Mouse (Mus musculus) embryonic stem cell, embryonic (primary cell): ENCODE data around the gene Cstf3.
"Not testable (repeated sequence)": the region's sequence is repeated elsewhere in the genome, so short reads cannot be mapped to it uniquely, and the experiment has no call there.

Source experiments
- CTCF ChIA-PET, 4 experiments: fragments of 300-600 bp in 2 of 4; fragments of 350-600 bp in 2 of 4; sonication (Branson Sonifier 250); formaldehyde crosslinking; loops; one replicate each; lab custom pipeline; 2022; ENCODE audit warnings: inconsistent platforms in 2 of 4; lab: Charles Lee
- POLR2A ChIA-PET, 4 experiments: fragments of 300-600 bp in 2 of 4; fragments of 350-600 bp in 2 of 4; sonication (Branson Sonifier 250); formaldehyde crosslinking; loops; one replicate each; lab custom pipeline; 2022; ENCODE audit warnings: antibody characterized with exemption in 4 of 4, inconsistent platforms in 1 of 4; lab: Charles Lee

Cstf3 gene

DNA sequence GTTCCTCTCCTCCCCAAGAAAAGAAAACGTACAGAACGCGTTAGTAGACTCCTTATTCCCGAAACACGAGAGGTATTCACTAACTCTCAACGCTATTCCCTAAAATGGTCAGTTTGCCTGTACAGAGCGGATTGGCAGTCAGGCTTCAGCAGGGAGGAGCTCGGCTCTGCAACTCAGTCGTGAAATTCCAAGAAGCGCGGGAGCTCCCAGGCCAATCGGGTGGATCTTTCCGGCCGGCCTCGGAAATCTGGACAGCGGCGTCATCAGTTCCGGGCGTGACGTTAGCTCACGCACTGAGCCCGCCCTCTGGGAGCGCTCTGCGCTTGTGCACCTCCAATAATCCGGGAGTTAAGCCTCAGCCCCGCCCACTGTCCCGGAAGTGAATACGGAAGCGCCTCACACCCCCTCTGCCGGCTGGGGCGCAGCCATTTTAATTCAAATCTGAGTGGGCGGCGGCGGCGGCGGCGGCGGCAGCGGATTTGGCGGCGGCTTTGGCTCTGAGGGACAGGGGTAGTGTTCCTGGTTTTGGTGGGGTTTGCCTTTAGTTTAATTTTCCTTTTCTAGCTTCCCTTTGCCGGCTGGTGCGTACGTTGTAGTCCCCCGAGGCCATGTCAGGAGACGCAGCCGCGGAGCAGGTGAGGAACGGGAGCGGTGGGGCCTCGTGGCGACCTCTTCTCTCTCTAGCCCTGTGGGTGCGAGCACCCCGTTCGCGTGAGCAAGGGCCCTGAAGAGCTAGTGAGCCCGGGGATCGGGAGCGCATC lies at the start of gene Cstf3:
Gene Cstf3, plus strand, starts transcription at position 456 of the 761 bp plus-strand sequence.
- POLR2A ChIA-PET, result interaction anchor here (0.6 to 12.3 kb wide), 156 partner anchors 8 to 1517 kb away, joined by 3 to 227 read pairs (median 4); partner anchors contain the start of genes A930018P22Rik (in 3 of the 4), Depdc7 (in 3 of the 4), Hipk3 (in 3 of the 4) and Tcp11l1 (in 2 of the 4)
- CTCF ChIA-PET, result interaction anchor here in 2 of 4 experiments (0.6 to 1.5 kb wide), 5 partner anchors 13 to 209 kb away, joined by 3 to 20 read pairs (median 4); no protein-coding TSS in a partner anchor

DNA sequence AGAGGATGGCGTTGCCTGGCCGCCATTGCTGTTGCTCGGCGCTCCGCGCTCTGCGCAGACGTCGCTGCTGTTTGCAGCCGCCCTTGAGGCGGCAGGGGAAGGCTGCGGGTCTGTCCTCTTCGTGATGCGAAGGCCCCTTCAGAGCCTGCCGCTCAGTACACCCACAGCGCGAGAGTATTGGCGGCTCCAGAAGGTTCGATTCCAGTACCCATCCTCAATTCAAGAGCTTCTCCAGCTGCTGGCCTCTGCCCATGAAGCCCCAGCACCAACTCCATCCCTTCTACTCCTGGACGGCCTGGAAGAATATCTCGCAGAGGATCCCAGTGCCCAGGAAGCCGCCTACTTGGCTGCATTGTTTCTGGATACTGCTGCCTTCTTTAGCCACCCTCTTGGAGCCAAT lies 33.6 kb upstream of the Cstf3 start:
- CTCF ChIA-PET, result not testable (repeated sequence)
- POLR2A ChIA-PET, result interaction anchor here in 3 of 4 experiments (0.6 to 4.5 kb wide), 6 partner anchors 7 to 64 kb away, joined by 3 to 34 read pairs (median 4); partner anchors contain the start of gene Cstf3 (in 2 of the 3)

- POLR2A ChIA-PET, result interaction anchor here (0.6 to 4.5 kb wide), 11 partner anchors 8 to 259 kb away, joined by 3 to 34 read pairs (median 6); partner anchors contain the start of genes Cstf3 (in 3 of the 4) and Qser1 (in 1 of the 4)
Observed at GRCm38 (mm10) chr2:104557722-104558121, 32.6 kb upstream of the Cstf3 start.

DNA sequence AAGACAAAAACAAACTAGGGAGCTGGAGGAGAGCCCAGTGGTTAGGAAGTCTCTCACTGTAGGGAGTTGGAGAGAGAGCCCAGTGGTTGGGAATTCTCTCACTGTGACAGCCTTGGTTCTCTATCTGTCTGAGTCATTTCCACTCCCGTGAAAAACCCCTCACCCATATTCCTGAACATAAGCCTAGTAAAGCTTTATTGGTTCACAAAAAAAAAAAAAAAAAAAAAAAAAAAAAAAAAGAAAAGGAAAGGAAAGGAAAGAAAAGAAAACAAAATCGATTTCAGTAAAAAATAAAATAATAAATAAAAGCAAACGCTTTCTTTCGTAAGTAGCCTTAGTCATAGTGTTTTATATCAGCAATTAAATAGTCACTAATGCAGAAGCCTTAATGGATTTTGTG lies 32.0 kb upstream of the Cstf3 start:
- POLR2A ChIA-PET, result interaction anchor here (0.6 to 4.5 kb wide), 20 partner anchors 9 to 258 kb away, joined by 3 to 34 read pairs (median 4); partner anchors contain the start of genes Cstf3 (in 3 of the 4) and Qser1 (in 1 of the 4)
- CTCF ChIA-PET, result no interaction called here

More at GRCm38 (mm10) chr2:104557722-104558121, 32.6 kb upstream of the Cstf3 start:
- CTCF ChIA-PET, result no interaction called here

DNA sequence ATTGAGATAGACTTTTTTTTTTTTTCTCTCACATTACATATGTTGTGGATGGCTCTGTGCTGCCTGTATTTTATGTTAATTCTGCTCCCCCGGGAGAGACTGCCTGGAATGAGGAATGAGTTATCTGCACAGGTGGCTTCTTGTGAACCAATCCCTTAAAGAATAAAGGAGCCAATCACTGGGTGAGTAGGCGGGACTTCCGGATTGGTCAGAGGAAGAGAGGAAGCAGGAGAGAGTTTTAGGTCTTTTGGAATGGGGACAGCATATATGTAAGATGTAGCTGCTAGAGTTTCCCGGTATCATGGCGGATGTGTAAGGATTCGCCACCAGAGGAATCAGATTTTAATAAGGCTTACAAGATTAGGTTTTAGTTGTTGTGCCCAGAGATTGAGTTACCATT lies 31.4 kb upstream of the Cstf3 start:
- POLR2A ChIA-PET, result interaction anchor here in 3 of 4 experiments (0.6 to 4.5 kb wide), 24 partner anchors 9 to 359 kb away, joined by 3 to 34 read pairs (median 4); partner anchors contain the start of gene Cstf3 (in 2 of the 3)
- CTCF ChIA-PET, result no interaction called here

- POLR2A ChIA-PET, result interaction anchor here in 3 of 4 experiments (0.6 to 4.5 kb wide), 25 partner anchors 8 to 383 kb away, joined by 3 to 34 read pairs (median 4); partner anchors contain the start of gene Cstf3 (in 2 of the 3)
- CTCF ChIA-PET, result no interaction called here
Observed at GRCm38 (mm10) chr2:104559591-104560380, 30.5 kb upstream of the Cstf3 start.

DNA sequence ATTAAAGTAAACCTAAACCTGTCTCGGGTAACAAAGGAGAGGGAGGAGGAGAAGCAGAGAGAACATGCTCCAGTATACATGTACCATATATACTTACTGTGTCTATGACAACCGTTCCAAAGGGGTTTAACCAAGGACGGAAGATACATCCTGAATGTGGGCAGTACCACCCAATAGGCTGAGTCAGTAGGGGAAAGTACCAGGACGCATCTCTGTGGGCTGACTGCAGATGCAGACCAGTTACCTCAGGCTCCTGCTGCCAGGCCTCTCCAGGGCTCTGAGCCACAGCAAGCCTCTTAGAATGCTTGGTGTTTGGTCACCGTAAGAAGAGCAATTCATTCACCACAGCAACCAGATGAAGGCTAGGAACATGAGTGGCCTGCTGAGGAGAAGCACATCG lies 28.9 kb upstream of the Cstf3 start:
- CTCF ChIA-PET, result no interaction called here
- POLR2A ChIA-PET, result interaction anchor here in 3 of 4 experiments (1.0 to 2.3 kb wide), 7 partner anchors 7 to 67 kb away, joined by 3 to 8 read pairs (median 5); partner anchors contain the start of genes Cstf3 (in 2 of the 3) and Hipk3 (in 1 of the 3)

DNA sequence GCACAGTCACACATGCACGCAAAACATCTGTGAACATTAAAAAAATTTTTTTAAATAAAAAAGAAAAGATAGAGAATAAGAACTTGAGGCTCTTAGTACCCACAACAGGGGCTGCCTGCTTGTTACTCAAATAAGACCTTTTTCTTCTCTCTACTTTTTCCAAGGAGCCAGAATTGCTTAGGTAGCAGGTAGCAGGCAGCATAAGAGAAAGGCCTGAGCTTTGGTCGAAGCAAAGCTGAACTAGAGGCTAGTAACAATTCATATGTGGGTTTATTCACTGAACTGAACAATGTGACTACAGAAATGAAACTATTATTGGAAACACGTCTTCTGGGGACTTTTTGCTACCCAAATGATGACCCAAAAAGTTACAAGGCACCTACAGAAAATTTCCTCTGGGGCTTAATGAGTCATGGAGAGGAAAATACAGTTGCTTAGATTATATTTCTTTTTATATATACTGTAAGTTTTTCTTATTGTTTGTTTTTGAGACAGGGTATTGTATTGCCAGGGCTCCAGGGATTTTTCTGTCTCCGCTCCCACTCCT lies 28.3 kb upstream of the Cstf3 start:
- POLR2A ChIA-PET, result interaction anchor here in 3 of 4 experiments (0.5 to 2.3 kb wide), 10 partner anchors 8 to 216 kb away, joined by 3 to 8 read pairs (median 5); partner anchors contain the start of genes Cstf3 (in 2 of the 3) and Hipk3 (in 1 of the 3)
- CTCF ChIA-PET, result no interaction called here

DNA sequence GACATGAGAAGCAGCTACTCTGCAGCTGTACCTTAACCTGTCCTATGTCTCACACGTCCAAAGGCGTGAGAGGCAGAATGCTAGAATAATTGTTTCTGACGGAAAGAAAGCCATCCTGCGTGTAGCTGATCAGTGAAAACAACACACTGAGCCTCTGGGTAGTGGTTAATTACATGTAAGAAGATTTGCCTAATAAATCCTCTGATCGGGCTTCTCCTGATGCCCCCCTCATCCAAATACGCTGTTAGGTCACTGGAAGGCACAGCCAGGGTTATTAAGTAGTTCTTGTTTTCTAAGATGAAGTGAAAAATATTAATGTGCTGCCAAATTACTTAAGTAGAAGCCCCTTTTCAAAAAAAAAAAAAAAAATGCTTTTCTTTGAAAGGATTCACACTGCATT lies 18.3 kb upstream of the Cstf3 start:
- ChIA-PET POLR2A (interaction anchor here in 3 of 4 experiments (0.7 to 11.7 kb wide), 10 partner anchors 10 to 158 kb away, joined by 3 to 133 read pairs (median 6); partner anchors contain the start of gene Cstf3 (in 2 of the 3)), CTCF (no interaction called here)

- ChIA-PET POLR2A (interaction anchor here in 2 of 4 experiments (0.6 to 11.7 kb wide), 5 partner anchors 11 to 93 kb away, joined by 3 to 133 read pairs (median 4); partner anchors contain the start of gene Cstf3 (in 1 of the 2)), CTCF (no interaction called here)
Observed at GRCm38 (mm10) chr2:104576216-104576615, 14.1 kb upstream of the Cstf3 start.

- ChIA-PET POLR2A (interaction anchor here in 3 of 4 experiments (0.6 to 11.7 kb wide), 13 partner anchors 10 to 133 kb away, joined by 3 to 133 read pairs (median 5); partner anchors contain the start of gene Cstf3 (in 2 of the 3)), CTCF (no interaction called here)
Observed at GRCm38 (mm10) chr2:104578021-104578420, 12.3 kb upstream of the Cstf3 start.

GRCm38 (mm10) chr2:104578836-104579604 lies 11.3 kb upstream of the Cstf3 start:
- POLR2A ChIA-PET, result interaction anchor here in 3 of 4 experiments (1.0 to 11.7 kb wide), 12 partner anchors 9 to 167 kb away, joined by 3 to 133 read pairs (median 4); partner anchors contain the start of gene Cstf3 (in 3 of the 3)

GRCm38 (mm10) chr2:104579784-104580446 lies 10.4 kb upstream of the Cstf3 start:
- POLR2A ChIA-PET, result interaction anchor here in 3 of 4 experiments (0.6 to 11.7 kb wide), 17 partner anchors 8 to 641 kb away, joined by 3 to 133 read pairs (median 3); partner anchors contain the start of gene Cstf3 (in 3 of the 3)

More at GRCm38 (mm10) chr2:104578836-104579604, 11.3 kb upstream of the Cstf3 start:
- CTCF ChIA-PET, result interaction anchor here in 1 of 4 experiments (1.1 to 1.3 kb wide), 2 partner anchors 87 to 106 kb away, joined by 3 to 5 read pairs; no protein-coding TSS in a partner anchor

GRCm38 (mm10) chr2:104581281-104581879 lies 8.9 kb upstream of the Cstf3 start:
- POLR2A ChIA-PET, result interaction anchor here in 3 of 4 experiments (0.8 to 11.7 kb wide), 7 partner anchors 6 to 91 kb away, joined by 3 to 133 read pairs (median 7); partner anchors contain the start of gene Cstf3 (in 3 of the 3)
- CTCF ChIA-PET, result no interaction called here

More at GRCm38 (mm10) chr2:104579784-104580446, 10.4 kb upstream of the Cstf3 start:
- CTCF ChIA-PET, result interaction anchor here in 1 of 4 experiments (0.6 to 1.3 kb wide), 3 partner anchors 88 to 270 kb away, joined by 3 to 5 read pairs (median 3); partner anchors contain the start of gene Prrg4

GRCm38 (mm10) chr2:104583032-104583431 lies 7.3 kb upstream of the Cstf3 start:
- ChIA-PET POLR2A (interaction anchor here in 3 of 4 experiments (0.6 to 1.9 kb wide), 5 partner anchors 10 to 23 kb away, joined by 3 to 8 read pairs (median 3); no protein-coding TSS in a partner anchor), CTCF (interaction anchor here in 1 of 4 experiments (0.6 kb wide), 1 partner anchor 166 kb away, joined by 4 read pairs; no protein-coding TSS in a partner anchor)
